Mouse (Mus musculus): ENCODE measurements around the gene Rhbdd1.

Rhbdd1 gene

GRCm38 (mm10) chr1:82316111-82316745 is at the start of gene Rhbdd1:
TSS of gene Rhbdd1 (plus strand) at chr1:82316452.
- peak; percentile 95 for DNase-seq (ENCODE audit: low spot score)

DNA sequence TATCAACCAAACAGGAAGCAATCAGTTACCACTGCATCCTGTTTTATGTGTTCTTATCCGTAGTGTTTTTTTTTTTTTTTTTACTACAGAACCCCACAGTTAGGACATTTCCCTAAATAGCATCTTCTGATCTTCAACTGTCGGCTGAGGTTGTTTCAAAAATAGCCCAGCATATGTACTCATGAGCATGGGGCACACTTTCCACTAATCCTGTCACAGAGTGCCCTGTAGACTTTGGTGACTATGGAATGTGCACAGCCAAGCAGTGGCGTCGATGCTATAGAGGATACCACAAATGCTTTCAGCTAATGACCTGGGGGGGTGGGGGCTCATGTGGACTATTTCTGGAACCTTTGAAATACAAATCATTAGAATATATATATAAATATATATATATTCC is 48.7 kb upstream of the Rhbdd1 start:
- DNase-seq (ENCODE audit: low spot score) = no peak

- DNase-seq (ENCODE audit: low spot score) = no peak
Measured at GRCm38 (mm10) chr1:82272231-82272630, 44.0 kb upstream of the Rhbdd1 start.

- no peak for DNase-seq (ENCODE audit: low spot score)
Measured at GRCm38 (mm10) chr1:82273529-82273928, 42.7 kb upstream of the Rhbdd1 start.

GRCm38 (mm10) chr1:82274361-82274760 is 41.9 kb upstream of the Rhbdd1 start:
- DNase-seq (ENCODE audit: low spot score) = no peak

DNA sequence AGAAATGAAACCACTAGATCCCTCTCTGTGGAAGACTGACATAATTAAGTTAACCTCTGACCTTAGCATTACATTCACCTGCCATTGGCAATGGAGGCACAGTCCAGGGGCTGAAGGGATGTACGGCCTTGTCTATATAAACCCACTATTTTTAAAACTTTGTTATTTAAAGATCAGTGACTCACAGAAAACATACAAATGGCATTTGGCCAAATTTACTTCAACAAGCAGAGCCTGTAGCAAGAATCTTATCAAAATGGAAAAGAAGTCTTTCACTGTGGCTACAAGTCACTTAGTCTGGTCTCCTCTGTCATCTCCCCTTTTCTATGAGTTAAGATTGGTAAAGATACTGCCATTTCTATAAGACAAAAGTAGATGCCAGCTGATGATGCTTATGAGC is 36.5 kb upstream of the Rhbdd1 start:
- no peak for DNase-seq (ENCODE audit: low spot score)

DNA sequence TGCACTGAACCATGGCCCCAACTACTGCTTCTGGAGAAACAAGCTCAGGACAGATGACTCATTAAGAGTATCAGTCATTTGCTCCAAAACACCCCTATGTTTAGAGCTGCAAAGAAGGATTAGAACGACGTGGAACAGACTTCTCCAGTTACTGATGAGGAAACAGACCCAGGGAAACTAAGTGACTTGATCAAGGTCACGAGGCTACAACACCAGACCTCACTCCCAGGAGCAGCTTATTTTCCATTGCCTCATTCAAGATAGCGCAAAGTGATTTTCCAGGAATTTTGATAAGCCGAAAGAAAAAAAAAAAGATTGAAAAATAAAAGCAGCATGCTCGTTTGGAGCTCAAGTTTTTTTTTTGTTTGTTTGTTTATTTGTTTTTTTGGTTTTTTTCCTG is 34.4 kb upstream of the Rhbdd1 start:
- no peak for DNase-seq (ENCODE audit: low spot score)

GRCm38 (mm10) chr1:82282992-82283611 is 33.1 kb upstream of the Rhbdd1 start:
- DNase-seq (ENCODE audit: low spot score) = peak; percentile 77

DNA sequence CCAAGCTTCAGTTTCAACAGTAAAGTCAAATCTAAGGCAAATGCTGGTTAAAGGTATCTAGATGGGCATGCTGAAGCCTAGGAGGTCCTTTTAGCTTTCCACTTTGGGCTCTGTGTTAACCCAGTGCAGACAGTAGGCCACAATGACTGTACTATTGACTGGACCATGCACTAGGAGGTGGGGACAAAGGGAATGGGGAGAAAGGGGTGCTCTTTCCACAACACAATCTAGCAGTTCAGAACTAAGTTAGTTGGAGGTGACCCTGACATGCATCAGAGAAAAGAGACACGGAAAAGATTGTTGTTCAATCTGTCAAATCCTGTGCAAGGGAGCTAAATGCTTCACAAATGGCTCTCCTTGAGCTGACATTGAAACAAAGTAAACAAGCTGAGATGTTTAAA is 32.4 kb upstream of the Rhbdd1 start:
- peak; percentile 24 for DNase-seq (ENCODE audit: low spot score)

DNA sequence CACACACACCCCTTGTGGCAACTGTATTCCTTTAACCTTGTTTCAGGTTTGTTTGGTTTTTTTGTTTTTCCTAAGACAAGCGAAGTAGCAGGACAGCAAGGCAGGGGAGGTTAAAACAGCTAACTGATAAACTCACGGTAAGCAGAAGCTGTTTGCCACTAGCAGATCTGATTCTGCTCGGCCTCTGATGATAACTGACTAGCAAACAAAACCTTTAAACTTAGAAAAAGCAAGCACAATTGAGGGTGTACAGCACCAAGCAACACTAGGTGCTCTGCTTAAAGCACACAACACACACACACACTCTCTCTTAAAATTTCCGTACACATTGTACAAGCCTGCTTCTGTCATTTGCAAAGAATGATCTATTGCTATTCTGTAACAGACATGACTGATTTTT is 31.8 kb upstream of the Rhbdd1 start:
- DNase-seq (ENCODE audit: low spot score) = no peak

DNA sequence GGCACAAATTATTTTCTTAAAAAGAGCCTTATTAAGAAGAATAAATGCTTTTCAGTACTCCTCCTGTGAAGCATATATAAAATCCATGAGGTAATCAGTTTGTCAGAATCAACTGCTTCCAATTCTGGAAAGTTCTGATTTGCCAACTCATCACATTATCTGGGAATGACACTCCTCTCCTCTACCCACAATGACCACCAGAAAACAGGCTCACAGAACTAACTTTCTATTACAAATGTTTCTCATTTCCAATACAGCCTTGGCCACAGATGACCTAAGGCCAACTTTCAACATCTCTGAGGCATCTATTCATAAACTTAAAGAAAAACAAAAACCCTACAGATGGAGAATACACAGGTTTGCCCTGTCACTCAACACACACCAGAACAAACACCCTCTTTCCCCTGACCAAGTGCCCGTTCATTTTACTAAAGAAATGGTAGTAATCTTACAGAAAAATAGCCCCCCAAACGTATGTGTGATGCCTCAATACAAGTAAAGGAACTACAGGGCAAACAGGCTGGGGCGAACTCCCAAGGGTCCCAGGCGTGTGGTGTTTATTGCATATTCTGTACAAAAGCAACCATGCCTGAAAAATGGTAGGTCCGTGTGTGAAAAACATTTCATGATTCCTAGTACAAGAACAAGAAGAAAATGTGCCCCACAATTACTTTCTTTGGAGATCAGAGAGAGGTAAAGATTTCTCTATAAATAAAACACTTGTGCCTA is 30.6 kb upstream of the Rhbdd1 start:
- DNase-seq (ENCODE audit: low spot score) = no peak

DNA sequence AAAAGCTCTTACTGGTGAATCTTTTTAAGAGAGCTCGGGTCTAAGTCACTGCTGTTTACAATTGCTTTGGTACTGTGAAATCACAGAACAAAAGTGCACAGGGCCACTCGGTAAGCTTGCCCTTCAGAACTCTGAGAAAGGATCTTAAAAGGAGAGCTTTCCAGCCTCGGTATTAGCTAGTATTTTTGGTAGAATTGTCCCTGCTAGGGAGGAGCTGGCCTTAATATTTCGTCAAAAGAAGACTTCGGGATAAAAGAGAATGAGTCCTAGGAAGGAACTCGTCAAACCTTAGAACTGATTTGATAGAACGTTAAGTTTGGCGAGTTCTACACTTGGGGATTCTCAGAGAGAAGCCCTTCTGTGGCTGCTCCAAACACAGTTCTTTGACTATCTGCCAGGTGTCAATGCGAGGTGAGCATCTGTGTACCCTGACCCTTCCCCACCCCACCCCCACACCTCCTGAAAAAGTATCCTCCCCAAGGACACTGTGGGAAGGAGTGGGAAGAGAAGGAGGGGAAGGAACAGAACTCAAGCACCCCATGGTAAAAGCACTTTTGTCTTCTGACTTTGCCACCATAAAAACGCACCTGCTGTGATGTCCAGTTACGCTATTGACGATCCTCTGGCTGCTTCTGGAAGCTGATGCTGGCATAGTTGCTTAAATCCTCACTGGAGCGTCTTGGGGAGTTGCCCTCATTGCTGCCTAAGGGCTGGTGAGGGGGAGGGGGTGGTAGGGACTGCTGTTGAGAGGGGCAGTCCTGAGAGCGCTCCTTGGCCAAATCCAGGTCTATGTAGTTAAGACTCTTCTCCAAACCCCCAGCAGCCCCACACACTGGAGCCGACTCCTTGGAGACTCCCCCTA is 29.8 kb upstream of the Rhbdd1 start:
- no peak for DNase-seq (ENCODE audit: low spot score)

DNA sequence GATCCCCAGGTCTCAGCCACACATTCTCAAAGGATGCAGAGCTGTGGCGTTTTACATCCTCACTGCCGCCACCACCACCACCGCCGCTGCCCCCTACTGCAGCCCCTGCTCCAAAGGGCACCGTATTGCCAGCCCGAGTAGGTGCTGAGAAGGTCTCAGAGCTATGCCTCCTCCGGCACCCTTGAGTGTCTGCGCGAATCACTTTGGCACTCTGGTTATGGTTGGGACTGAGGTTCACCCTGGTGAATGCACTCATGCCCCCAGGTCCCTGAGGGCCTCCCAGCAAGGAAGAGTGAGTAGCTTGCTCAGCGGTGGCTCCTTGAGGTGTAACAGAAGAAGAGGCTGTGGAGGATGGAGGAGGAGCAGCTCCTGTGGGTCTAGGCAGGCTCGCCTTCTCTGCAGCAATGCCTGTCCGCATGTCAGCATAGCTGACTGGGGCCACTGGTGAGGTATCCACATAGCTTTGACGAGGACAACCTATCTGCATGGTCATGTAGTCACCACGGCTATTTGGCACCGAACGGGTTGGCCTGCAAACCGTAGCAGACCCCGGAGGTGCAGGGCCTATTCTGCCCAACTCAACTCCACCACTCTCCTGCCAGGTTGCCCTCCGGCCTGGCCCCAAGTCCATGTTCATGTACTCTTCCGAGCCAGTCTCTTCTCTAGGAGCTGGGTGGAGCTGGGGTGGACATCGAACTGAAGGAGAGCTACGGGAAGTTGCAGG is 29.0 kb upstream of the Rhbdd1 start:
- peak; percentile 24 for DNase-seq (ENCODE audit: low spot score)

DNA sequence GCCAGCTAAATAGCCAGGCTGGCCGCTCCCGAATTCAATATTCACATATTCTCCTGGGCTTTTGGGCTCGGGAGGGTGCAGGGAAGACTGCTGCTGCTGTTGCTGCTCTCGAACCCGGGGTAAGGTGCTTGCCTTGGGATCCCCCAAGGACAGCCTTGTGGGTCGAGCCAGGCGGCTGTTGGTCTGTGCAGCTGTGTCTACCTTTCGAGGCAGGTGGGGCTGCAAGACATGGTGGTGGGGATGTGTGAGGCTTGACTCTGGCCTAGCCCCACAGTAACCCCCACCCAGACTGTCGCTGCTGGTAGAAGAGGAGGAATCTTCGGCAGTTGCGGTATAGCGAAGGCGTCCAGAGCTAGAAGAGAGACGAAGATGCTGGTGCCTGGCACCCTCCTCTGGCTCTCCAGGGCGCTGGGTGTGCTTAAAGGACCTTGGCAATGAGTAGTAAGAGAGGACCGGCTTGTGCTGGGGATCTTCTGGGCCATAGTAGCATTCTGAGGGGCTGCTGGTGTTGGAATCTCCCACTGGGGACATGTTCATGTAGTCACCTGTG is 28.4 kb upstream of the Rhbdd1 start:
- DNase-seq (ENCODE audit: low spot score) = no peak

DNA sequence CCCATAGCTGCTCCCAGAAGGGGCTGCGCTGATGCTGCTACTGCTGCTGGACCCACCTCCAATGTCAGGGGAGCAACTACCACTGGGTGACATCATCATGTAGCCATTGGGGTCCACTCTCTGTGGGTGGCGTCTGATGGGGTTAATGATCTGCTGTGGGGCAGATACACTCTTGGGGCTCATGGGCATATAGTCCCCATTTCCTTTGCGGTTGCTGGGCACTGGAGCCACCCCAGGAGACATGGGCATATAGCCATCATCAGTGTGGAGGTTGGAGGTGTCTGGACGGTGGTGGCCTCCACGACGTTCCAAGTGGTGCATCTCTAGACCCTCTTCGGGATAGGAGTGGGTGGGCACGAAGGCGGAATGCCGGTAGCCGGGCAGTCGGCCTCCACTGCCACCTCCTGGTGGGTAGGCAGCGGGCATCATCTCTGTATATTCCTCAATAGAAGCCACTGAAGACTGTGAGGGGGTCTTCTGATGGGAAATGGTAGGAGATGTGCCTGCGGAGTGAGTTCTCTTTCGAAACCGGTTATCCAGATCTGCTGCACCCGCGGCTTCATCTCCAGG is 27.7 kb upstream of the Rhbdd1 start:
- DNase-seq (ENCODE audit: low spot score) = no peak

DNA sequence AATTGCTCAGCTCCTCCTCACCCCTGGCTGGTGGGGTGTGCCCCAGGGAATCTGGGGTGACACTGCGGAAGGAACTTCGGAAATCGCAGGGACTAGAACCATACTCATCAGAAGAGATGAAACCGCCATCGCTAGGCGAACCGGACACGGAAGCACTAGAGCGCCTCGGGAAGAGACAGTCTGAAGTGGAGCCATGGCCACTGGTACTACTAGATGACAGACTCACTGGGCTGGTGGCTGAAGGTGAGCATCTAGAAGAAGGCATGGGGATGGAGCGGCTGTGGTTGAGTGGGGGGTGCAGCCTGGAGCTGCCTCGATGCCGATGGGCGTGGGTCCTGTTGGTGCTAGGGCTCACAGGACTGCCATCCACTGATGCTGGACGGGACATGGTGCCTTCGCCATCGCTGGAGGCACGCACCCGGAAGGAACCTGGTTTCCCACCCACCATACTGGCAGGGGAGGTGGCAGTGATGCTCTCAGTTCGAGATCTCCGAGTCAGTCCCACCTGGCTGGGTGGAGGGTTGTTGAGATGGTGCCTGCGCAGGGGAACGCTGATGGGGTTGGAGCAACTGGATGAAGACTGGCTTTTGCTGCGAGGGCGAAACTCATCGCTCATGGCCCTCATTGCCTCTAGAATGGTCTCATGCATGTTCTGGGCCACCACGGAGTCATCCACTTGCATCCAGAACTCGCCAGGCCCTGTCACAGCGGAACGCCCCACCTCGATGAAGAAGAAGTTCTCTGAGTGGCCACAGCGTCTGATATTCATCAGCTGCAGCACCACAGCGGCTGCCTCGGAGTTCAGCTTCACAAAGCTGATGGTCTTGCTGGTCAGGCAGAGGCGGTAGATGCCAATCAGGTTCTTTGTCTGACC is 26.9 kb upstream of the Rhbdd1 start:
- DNase-seq (ENCODE audit: low spot score) = no peak

DNA sequence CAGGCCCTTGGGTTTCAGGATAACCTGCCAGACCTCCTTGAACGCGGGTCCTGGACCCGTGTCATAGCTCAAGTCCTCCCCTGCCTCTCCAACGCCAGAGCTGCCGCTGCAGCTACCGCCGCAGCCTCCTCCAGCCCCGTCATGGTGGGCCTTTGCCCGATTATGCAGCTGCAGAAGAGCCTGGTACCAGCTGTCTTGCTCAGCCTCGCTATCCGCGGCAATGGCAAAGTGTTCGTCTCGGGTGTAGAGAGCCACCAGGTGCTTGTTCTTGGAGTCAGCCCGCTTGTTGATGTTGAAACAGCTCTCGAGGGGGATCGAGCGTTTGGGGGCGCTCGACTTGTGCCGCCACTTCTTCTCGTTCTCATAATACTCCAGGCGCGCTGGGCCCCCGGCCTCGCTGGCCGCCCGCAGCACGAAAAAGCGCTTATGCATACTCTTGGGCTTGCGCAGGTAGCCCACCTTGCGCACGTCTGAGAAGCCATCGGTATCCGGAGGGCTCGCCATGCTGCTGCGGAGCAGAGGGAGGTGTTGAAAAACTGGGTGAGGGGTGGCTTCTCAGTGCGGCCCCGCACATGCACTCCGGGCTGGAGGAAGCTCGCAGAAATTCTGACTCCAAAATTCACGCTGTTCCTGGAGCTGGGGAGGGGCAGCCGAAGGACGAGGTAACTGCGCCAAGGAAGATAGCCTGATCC is 26.1 kb upstream of the Rhbdd1 start:
- DNase-seq (ENCODE audit: low spot score) = peak; percentile 33

DNA sequence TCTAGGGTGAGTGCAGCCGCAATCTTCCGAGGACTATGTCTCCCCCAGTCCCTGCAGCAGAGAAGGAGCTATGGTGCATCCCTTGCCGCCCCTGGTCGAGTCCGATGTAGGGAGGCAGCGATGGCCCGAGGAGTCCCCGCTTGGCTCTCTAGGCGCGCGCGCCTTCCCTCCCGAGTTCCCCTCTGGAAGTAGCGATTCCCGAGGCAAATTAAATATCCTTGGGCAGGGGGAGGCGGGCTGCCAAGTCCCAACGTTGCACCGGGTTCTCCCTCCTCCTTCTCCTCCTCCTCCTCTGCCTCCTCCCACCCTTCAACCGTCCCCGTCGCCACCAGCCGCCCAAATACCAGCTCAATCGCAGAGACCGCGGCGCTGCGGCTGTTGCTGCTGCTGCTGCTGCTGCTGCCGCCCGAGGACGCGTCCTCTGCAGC is 25.5 kb upstream of the Rhbdd1 start:
- DNase-seq (ENCODE audit: low spot score) = peak; percentile 82

GRCm38 (mm10) chr1:82291151-82291797 is 25.0 kb upstream of the Rhbdd1 start, which contains the start of gene Irs1:
TSS of gene Irs1 (minus strand) at chr1:82291416.
- peak; percentile 81 for DNase-seq (ENCODE audit: low spot score)
